In genomic region chr4:108780864-108781205, GRCm38 (mm10) we compare ENCODE assay signal across 8 mouse cellular contexts. TPM values are rescaled to one million over a fixed set of nuclear protein-coding genes. Genes with fewer than 3 reads are reported as not detected.
DNase-seq lines count a peak whose midpoint lies in the region; ATAC-seq and TF ChIP-seq lines count a peak whose summit lies in the region.

No protein-coding gene starts in this region.

- H3K9ac ChIP-seq in heart, embryonic 12.5 days: peak overlapping the region; percentile 97
- peak overlapping the region; percentile 97 for H3K9ac ChIP-seq in heart, postnatal 0 days (replicated peaks; ENCODE audit: low read depth, low read length)

- peaks cover 7% of the 10 kb centered on the region; the same call in 1 of the 2 replicates for H3K4me1 ChIP-seq in heart, embryonic 12.5 days (replicated peaks)
- H3K4me1 ChIP-seq in G1E (ENCODE audit: insufficient read depth, low read depth, low read length): peaks cover 4% of the 10 kb centered on the region; the same call in 1 of the 2 replicates
- no peaks in the 10 kb centered on the region for H3K4me1 ChIP-seq in heart, postnatal 0 days (ENCODE audit: control insufficient read depth, insufficient read depth)
- H3K4me1 ChIP-seq in midbrain, embryonic 10.5 days: peaks cover 38% of the 10 kb centered on the region

- no peak for DNase-seq in heart, adult 18-20 months
- DNase-seq in G1E (ENCODE audit: low spot score): no peak
- DNase-seq in heart, postnatal 0 days (ENCODE audit: low spot score): peak; percentile 54
- DNase-seq in midbrain, embryonic 10.5 days (ENCODE audit: low spot score): peak; percentile 82
- DNase-seq in urinary bladder, postnatal 14 days (ENCODE audit: low spot score): no peak
- DNase-seq in layer of hippocampus, adult 9-11 months: no peak

- TF ChIP-seq EP300 in heart, postnatal 0 days (IDR thresholded peaks at IDR 0.05; ENCODE audit: low read depth): no peak

- peak overlapping the region; percentile 92 for H3K27ac ChIP-seq in heart, embryonic 12.5 days (ENCODE audit: poor library complexity, severe bottlenecking)
- H3K27ac ChIP-seq in heart, postnatal 0 days (ENCODE audit: low read depth): peak overlapping the region; percentile 94
- H3K27ac ChIP-seq in midbrain, embryonic 10.5 days (replicated peaks): peak overlapping the region; percentile 99

- H3K9me3 ChIP-seq in heart, embryonic 12.5 days (replicated peaks): no peaks in the 10 kb centered on the region
- H3K9me3 ChIP-seq in G1E (replicated peaks): no peaks in the 10 kb centered on the region; the same call in 1 of the 2 replicates
- H3K9me3 ChIP-seq in heart, postnatal 0 days (replicated peaks; ENCODE audit: control insufficient read depth, low read length): no peaks in the 10 kb centered on the region
- no peaks in the 10 kb centered on the region for H3K9me3 ChIP-seq in midbrain, embryonic 10.5 days (replicated peaks)

- peak overlapping the region; percentile 93 for H3K4me3 ChIP-seq in heart, embryonic 12.5 days
- peak overlapping the region; percentile 53; the same call in 1 of the 2 replicates for H3K4me3 ChIP-seq in G1E (ENCODE audit: low read depth, low read length)
- H3K4me3 ChIP-seq in heart, postnatal 0 days (ENCODE audit: low read depth, low read length): peak overlapping the region; percentile 94
- H3K4me3 ChIP-seq in midbrain, embryonic 10.5 days: peak overlapping the region; percentile 95

- no peaks in the 10 kb centered on the region for H3K36me3 ChIP-seq in heart, embryonic 12.5 days
- no peaks in the 10 kb centered on the region for H3K36me3 ChIP-seq in G1E (replicated peaks)
- no peaks in the 10 kb centered on the region for H3K36me3 ChIP-seq in heart, postnatal 0 days (replicated peaks; ENCODE audit: control insufficient read depth, insufficient read depth, low read length)
- no peaks in the 10 kb centered on the region for H3K36me3 ChIP-seq in midbrain, embryonic 10.5 days

- no peaks in the 10 kb centered on the region for H3K27me3 ChIP-seq in heart, embryonic 12.5 days (replicated peaks)
- peaks cover 23% of the 10 kb centered on the region for H3K27me3 ChIP-seq in G1E (ENCODE audit: insufficient read depth, low read length)
- H3K27me3 ChIP-seq in heart, postnatal 0 days (ENCODE audit: control insufficient read depth, insufficient read depth, low read length): no peaks in the 10 kb centered on the region
- peaks cover 16% of the 10 kb centered on the region for H3K27me3 ChIP-seq in midbrain, embryonic 10.5 days (ENCODE audit: low read depth, poor library complexity, severe bottlenecking)

- under 1% methylated on average over 19 of the region's 20 CpGs for WGBS in heart, embryonic 12.5 days
- whole genome bisulfite sequencing in heart, postnatal 0 days: under 1% methylated on average over 16 of the region's 20 CpGs
- under 1% methylated on average over 20 of the region's 20 CpGs for WGBS in midbrain, embryonic 10.5 days

- ATAC-seq in heart, embryonic 12.5 days (ENCODE audit: insufficient number of reproducible peaks, low FRiP score): no peak
- ATAC-seq in G1E (ENCODE audit: extremely low read depth, insufficient number of reproducible peaks, low FRiP score, poor library complexity, severe bottlenecking): no peak
- no peak for ATAC-seq in heart, postnatal 0 days (ENCODE audit: insufficient read depth, low read depth)
- ATAC-seq in frontal cortex, adult (ENCODE audit: low TSS enrichment): no peak

- H3K4me2 ChIP-seq in heart, embryonic 12.5 days: peak overlapping the region; percentile 74
- peak overlapping the region; percentile 98 for H3K4me2 ChIP-seq in heart, postnatal 0 days (ENCODE audit: low read depth, low read length)

- no peak for TF ChIP-seq CTCF in G1E (IDR thresholded peaks at IDR 0.05; ENCODE audit: low read depth, low read length)
- no peak for TF ChIP-seq CTCF in heart, postnatal 0 days (IDR thresholded peaks at IDR 0.05; ENCODE audit: low read depth)

RNA-seq across cellular contexts. Expression of gene Zfyve9, which starts 0.2 kb away (rescaled TPM):
- polyA plus RNA-seq in heart, embryonic 12.5 days (2016; fragmentation: Nextera tagmentation; extraction: Ambion mirVana): 3.6 TPM in 2 replicates
- total RNA-seq in heart, adult 18-20 months (2021): 10 to 100 TPM; 27.5 to 28.4 TPM
- not detected in 2 replicates for total RNA-seq in G1E (2014; fragmentation: Nextera tagmentation)
- 0.16 and 0.17 TPM in 2 replicates for total RNA-seq in G1E (2017)
- not detected in 2 replicates for polyA plus RNA-seq in G1E (2012)
- 9.8 and 10.8 TPM in 2 replicates for total RNA-seq in heart, postnatal 0 days (2014; rRNA removed; ENCODE audit: low replicate concordance)
- 2.9 and 3.1 TPM in 2 replicates for polyA plus RNA-seq in heart, postnatal 0 days (2015; fragmentation: Nextera tagmentation; extraction: Ambion mirVana)
- polyA plus RNA-seq in midbrain, embryonic 10.5 days (2016; fragmentation: Nextera tagmentation; extraction: Ambion mirVana): 3.9 and 4.5 TPM in 2 replicates

RNA-seq across cellular contexts. Expression of gene Btf3l4, which starts 52.6 kb away (rescaled TPM):
- 182 and 186 TPM in 2 replicates for polyA plus RNA-seq in heart, embryonic 12.5 days (2016; fragmentation: Nextera tagmentation; extraction: Ambion mirVana)
- 10 to 100 TPM; 73.1 to 75.0 TPM for total RNA-seq in heart, adult 18-20 months (2021)
- total RNA-seq in G1E (2014; fragmentation: Nextera tagmentation): 115 and 119 TPM in 2 replicates
- total RNA-seq in G1E (2017): 62.1 and 88.3 TPM in 2 replicates
- 8.8 and 9.8 TPM in 2 replicates for polyA plus RNA-seq in G1E (2012)
- total RNA-seq in heart, postnatal 0 days (2014; rRNA removed; ENCODE audit: low replicate concordance): 65.0 and 78.2 TPM in 2 replicates
- polyA plus RNA-seq in heart, postnatal 0 days (2015; fragmentation: Nextera tagmentation; extraction: Ambion mirVana): 182 and 194 TPM in 2 replicates
- 213 and 242 TPM in 2 replicates for polyA plus RNA-seq in midbrain, embryonic 10.5 days (2016; fragmentation: Nextera tagmentation; extraction: Ambion mirVana)

RNA-seq across cellular contexts. Expression of gene Txndc12, which starts 53.6 kb away (rescaled TPM):
- polyA plus RNA-seq in heart, embryonic 12.5 days (2016; fragmentation: Nextera tagmentation; extraction: Ambion mirVana): 138 and 141 TPM in 2 replicates
- total RNA-seq in heart, adult 18-20 months (2021): 10 to 100 TPM; 28.0 to 28.7 TPM
- total RNA-seq in G1E (2014; fragmentation: Nextera tagmentation): 76.2 and 79.1 TPM in 2 replicates
- 54.4 and 56.6 TPM in 2 replicates for total RNA-seq in G1E (2017)
- polyA plus RNA-seq in G1E (2012): 7.7 and 10.2 TPM in 2 replicates
- total RNA-seq in heart, postnatal 0 days (2014; rRNA removed; ENCODE audit: low replicate concordance): 37.7 and 57.6 TPM in 2 replicates
- 73.5 and 86.8 TPM in 2 replicates for polyA plus RNA-seq in heart, postnatal 0 days (2015; fragmentation: Nextera tagmentation; extraction: Ambion mirVana)
- 93.5 and 102 TPM in 2 replicates for polyA plus RNA-seq in midbrain, embryonic 10.5 days (2016; fragmentation: Nextera tagmentation; extraction: Ambion mirVana)

Comparison
In these comparisons a context has a peak if more than half of its experiments do, and no peak if none do; other contexts are left out.
1. DNase-seq: peak in heart, postnatal 0 days (single experiment) and midbrain, embryonic 10.5 days (single experiment); none in heart, adult 18-20 months (0 of 2), G1E (single experiment), urinary bladder, postnatal 14 days (single experiment) and layer of hippocampus, adult 9-11 months (single experiment).
2. RNA of gene Btf3l4, which starts 52.6 kb away (polyA plus RNA-seq): 213 to 242 TPM in midbrain, embryonic 10.5 days, 182 to 194 TPM in heart, postnatal 0 days and 182 to 186 TPM in heart, embryonic 12.5 days; 8.8 to 9.8 TPM in G1E; every median in the first group is over 10 times any median in the second.
3. Peak in every context shown above with its lines, with median percentiles within 50 percentile points of each other: H3K27ac ChIP-seq and H3K4me3 ChIP-seq.